Mouse (Mus musculus) heart, postnatal 4 days (tissue): ENCODE measurements around the gene Rbpj. TPM values are rescaled to one million over a fixed set of nuclear protein-coding genes. Genes with fewer than 3 reads are reported as not detected.
A peak's percentile ranks its signal among the peaks of the same experiment; 100 is the strongest.
"Not testable (repeated sequence)": the region's sequence is repeated elsewhere in the genome, so short reads cannot be mapped to it uniquely, and the experiment has no call there.

Experiments
- DNase-seq: peaks from one replicate; pipeline ENCODE4 v3.0.0; 2021
- total RNA-seq, 2 experiments: library from RNA; stranded (reverse); gene quantifications; 2 replicates each; pipeline ENCODE4 v1.2.3; 2021

Rbpj gene
- total RNA-seq, 2 experiments from 2014 or later = 36.7 to 42.4 TPM

GRCm38 (mm10) chr5:53511426-53511825 is 45.5 kb downstream of the Rbpj start:
- DNase-seq = peak; percentile 51

GRCm38 (mm10) chr5:53514959-53515612 is 49.1 kb downstream of the Rbpj start:
- DNase-seq = no peak

- no peak for DNase-seq
Observed at GRCm38 (mm10) chr5:53516482-53516881, 50.5 kb downstream of the Rbpj start.

GRCm38 (mm10) chr5:53517802-53518201 is 51.9 kb downstream of the Rbpj start:
- DNase-seq = no peak

GRCm38 (mm10) chr5:53519131-53519530 is 53.2 kb downstream of the Rbpj start:
- DNase-seq = no peak

GRCm38 (mm10) chr5:53519998-53520577 is 54.1 kb downstream of the Rbpj start:
- peak; percentile 37 for DNase-seq

GRCm38 (mm10) chr5:53523046-53523445 is 57.1 kb downstream of the Rbpj start:
- DNase-seq = peak; percentile 85

- DNase-seq = no peak
Observed at GRCm38 (mm10) chr5:53524162-53524561, 58.2 kb downstream of the Rbpj start.

- DNase-seq = no peak
Observed at GRCm38 (mm10) chr5:53524831-53525230, 58.9 kb downstream of the Rbpj start.

- DNase-seq = no peak
Observed at GRCm38 (mm10) chr5:53525305-53526069, 59.5 kb downstream of the Rbpj start.

- DNase-seq = no peak
Observed at GRCm38 (mm10) chr5:53526070-53526430, 60.1 kb downstream of the Rbpj start.

- peak; percentile 34 for DNase-seq
Observed at GRCm38 (mm10) chr5:53529846-53530245, 63.9 kb downstream of the Rbpj start.

GRCm38 (mm10) chr5:53535096-53535495 is 69.1 kb downstream of the Rbpj start:
- no peak for DNase-seq

- no peak for DNase-seq
Observed at GRCm38 (mm10) chr5:53536635-53537554, 70.9 kb downstream of the Rbpj start.

GRCm38 (mm10) chr5:53539860-53540633 is 74.1 kb downstream of the Rbpj start:
- no peak for DNase-seq

GRCm38 (mm10) chr5:53542073-53542472 is 76.1 kb downstream of the Rbpj start:
- DNase-seq = no peak

GRCm38 (mm10) chr5:53543399-53543798 is 77.4 kb downstream of the Rbpj start:
- no peak for DNase-seq

- DNase-seq = no peak
Observed at GRCm38 (mm10) chr5:53543945-53544344, 78.0 kb downstream of the Rbpj start.

GRCm38 (mm10) chr5:53546440-53546839 is 80.5 kb downstream of the Rbpj start:
- no peak for DNase-seq

GRCm38 (mm10) chr5:53546979-53547472 is 81.1 kb downstream of the Rbpj start:
- DNase-seq = peak; percentile 43

- DNase-seq = not testable (repeated sequence)
Observed at GRCm38 (mm10) chr5:53550329-53550728, 84.4 kb downstream of the Rbpj start.

GRCm38 (mm10) chr5:53551394-53551793 is 85.4 kb downstream of the Rbpj start:
- DNase-seq = no peak
